Mouse (Mus musculus) kidney, postnatal 36 days (tissue): ENCODE data around the gene Cggbp1.
A peak's percentile ranks its signal among the peaks of the same experiment; 100 is the strongest.

Experiments used
- DNase-seq, 2 experiments: peaks; one replicate each; pipeline ENCODE4 v3.0.0; 2021 to 2022; ENCODE audit warnings: mixed read lengths in 2 of 2

Cggbp1 gene

DNA sequence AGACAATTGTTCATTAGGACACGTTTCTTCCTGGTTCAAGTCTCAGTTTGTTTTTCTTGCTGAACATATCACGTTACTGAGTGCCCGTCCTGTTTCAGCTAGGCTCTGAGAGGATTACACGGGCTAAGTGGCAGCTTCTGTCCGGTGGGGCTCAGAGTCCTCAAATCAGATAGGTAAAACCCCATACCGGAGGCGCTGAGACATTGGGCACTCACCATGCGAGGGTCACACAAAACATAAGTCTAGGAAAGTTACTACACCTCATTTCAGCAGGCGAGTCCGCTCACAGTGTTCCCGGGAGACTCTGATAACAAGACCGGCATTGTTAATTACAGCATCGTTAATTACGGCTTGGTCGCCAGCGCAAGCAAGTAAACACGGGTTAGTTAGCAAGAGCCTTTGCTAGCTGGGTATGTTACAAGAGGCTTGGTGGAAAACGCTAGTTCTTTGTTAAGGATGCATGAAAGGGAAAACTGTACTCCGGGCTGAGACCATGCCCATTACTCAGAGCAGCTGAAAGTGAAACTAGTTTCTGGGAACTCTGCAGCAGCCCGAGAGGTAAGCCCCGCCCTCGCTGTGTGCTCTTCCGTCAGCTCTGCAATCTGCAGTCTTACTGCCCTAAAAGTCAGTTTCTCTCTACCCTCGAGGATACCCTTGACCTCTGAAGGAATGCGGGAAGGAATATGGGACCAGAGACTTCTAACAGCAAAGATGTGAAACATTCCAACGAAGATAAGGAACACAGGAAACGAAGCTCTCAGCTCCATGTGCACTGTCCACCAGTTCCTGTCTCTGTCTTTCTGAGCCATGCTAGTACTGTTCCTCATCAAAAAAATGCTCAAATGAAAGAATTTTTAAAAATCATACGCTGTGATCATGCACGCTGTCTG lies 21.9 kb downstream of the Cggbp1 start:
- DNase-seq, result peak; percentile 69 to 79

DNA sequence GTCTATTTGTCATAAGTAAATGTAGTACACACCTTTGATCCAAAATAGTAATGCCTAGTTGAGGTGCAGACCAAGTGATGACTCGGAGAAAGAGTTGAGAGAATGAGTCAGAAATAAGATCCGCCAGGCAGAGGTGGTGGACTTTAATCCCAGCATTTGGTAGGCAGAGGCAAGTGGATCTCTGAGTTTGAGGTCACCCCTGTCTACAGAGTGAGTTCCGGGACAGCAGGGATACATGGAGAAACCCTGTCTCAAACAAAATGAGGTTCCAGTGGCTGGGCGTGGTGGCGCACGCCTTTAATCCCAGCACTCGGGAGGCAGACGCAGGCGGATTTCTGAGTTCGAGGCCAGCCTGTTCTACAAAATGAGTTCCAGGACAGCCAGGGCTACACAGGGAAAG lies 23.6 kb downstream of the Cggbp1 start:
- DNase-seq, result no peak

DNA sequence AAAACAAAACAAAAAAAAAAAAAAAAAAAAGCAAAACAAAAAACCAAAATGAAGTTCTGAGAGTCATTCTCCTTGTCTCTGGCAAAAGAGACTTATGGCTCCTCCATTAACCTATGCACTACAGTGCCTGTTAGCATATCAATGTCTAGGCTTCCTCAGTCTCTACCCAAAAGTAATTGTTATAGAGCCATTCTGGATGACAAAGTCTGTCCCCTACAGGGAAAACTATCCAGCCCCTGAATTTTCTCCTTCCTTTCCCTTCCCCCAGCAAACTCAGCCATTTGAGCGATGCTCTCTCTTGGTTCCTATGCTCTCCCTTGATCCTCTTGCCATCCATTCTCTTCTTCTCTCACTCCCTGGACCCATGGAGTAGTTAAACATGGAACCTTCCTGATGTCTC lies 24.0 kb downstream of the Cggbp1 start:
- no peak for DNase-seq

DNA sequence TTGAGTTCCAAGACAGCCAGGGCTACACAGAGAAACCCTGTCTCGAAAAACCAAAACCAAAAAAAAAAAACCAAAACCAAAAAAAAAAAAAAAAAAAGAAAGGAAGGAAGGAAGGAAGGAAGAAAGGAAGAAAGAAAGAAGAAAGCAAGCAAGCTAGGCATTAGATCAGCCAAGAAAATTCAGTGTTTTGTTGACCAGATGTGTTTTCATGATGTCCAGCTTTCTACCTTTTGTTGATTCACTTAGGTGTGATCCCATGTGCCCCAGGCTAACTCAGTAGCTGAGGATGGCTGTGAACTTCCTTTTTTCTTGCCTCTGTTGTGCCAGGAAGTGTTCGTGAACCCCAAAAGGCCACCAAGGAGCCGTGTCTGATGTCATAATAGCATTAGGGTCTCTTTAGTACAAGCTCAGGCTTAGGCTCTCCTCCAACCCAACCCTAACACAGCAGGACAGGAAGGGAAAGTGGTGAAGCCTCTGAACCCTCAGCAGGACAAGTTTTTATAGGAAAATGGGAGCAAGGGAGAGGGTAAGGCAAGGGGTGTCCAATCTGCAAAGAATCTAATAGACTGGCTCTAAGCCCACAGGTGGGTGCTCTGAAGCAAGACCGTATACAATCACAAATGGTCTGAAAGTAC lies 25.0 kb downstream of the Cggbp1 start:
- no peak for DNase-seq

DNA sequence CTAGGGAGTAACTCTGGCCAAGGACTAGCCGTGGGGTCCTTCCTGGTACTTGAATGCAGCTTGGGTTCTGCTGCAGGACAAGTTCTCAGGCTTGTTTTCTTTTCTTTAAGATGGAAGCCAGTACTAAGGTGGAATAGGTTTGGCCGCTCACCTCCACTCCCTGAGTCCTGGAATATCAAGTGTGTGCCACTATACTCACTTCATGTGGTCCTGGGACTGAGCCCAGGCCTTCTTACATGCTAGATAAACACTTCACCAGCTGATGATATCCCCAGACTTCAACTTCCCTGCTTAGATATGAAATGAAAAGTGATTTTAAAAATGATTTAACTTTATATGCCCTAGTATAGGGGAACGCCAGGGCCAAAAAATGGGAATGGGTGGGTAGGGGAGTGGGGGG lies 25.5 kb downstream of the Cggbp1 start:
- no peak for DNase-seq

DNA sequence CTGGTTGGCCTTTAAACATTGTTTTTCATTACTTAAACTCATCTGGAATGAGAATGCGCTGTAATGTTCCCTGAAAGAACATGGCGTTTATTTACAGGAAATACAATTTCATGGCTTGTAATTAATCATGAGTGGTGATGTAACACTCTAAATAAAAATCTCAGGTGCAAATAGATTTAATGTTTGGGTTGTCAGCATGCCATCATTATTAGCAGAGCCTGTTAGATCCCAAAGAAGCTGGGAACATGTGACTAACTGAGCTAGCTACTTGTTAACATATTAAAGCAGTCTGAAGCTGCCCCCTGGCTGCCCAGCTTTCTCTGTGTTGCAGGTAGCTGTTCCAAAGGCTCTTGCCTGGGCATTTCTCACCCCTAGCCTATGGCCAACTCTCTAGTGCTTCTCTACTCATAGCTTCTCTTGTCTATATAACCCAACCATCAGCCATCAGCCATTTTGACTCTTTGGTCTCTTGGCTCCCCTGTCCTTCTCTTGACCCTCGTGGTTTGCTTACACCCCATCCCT lies 26.9 kb downstream of the Cggbp1 start:
- DNase-seq, result peak; percentile 24 to 47

DNA sequence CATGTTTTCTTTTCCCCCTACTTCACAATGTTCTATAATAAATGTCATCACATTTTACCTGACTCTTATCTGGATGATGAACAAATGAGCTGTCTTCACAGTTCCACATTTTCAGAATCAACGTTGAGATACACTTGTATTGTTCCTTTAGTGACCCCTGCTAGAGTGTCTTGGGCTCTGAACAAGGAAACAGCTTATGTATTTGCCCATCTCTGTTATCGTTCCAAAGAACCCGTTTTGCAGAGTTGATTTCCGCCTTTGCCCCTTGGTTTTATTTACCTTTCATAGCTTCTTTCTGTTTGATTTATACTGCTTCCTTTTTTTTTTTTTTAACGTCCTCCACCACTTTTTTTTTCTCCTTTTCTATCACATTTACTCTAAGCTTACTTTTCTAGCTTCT lies 27.9 kb downstream of the Cggbp1 start:
- DNase-seq, result no peak

DNA sequence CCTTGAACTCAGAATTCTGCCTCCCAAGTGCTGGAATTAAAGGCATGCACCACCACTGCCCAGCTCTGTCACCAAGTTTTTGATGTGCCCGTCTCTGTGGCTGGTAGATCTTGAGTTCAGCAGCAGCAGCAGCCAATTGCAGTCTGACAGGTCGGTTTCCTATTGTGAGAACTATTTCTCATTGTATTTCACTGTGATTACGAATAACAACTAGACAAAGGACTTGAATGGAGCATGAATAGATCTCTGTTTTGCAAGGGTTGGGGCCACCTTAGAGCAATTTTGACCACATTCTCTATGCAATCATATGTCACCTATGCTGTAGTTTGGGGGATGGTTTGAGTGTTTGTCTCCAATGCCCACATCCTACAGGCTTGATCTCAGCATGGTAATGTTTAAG lies 29.2 kb downstream of the Cggbp1 start:
- no peak for DNase-seq

DNA sequence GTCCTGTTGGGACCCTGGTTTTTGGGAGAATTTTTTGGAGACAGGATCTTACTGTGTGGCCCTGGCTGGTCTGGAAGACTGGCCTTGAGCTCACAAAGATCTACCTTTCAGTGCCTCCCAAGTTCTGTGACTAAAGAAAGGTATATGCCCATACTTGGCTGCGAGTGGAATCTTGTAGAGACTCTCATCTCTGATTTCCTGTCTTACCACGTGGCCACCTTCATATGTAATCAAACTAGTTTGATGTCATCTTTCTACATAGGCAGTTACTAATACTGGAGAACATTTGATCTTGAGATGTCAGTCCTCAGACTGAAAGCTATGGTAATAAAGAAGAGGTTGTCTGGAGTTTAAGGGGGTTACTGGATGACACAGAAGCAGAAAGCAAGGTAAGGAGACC lies 29.6 kb downstream of the Cggbp1 start:
- DNase-seq, result no peak

DNA sequence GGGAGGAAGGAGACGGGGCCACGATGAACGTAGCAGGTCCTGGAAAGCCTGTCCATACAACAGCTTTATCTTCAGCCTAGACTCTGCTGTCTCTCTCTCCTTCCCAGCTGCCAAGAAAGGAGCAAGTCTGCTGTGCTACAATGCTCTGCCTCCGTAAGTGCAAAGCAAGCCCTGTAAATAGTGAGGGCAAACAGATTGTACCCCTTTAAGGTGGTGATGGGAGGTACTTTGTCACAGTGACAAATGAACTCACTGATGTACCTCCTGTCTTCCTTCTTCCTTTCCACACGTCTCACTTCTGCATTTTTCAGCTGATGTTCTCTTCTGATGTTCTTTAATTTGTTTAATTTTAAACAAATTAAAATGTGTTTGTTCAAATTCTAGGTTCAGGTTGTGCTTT lies 32.1 kb downstream of the Cggbp1 start:
- no peak for DNase-seq

DNA sequence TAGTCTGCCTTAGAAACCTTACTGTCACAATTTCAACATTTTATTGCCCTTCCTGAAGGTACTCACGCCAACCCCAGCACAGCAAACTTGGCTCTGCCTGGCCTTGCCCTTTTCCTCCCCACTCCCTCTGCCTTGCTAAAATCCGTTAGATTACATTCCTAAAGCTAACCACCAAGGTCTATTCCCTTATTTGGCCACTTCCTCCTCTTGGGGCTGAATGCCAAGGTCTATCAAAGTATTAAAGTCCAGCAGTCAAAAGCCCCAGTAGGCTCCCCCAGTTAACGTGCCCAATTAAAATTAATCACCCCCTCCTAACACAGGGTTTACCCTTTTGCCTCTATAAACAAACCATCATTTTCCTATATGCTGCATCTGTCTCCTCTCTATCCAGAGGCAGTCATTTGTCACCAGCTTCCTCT lies 32.6 kb downstream of the Cggbp1 start:
- DNase-seq, result no peak

DNA sequence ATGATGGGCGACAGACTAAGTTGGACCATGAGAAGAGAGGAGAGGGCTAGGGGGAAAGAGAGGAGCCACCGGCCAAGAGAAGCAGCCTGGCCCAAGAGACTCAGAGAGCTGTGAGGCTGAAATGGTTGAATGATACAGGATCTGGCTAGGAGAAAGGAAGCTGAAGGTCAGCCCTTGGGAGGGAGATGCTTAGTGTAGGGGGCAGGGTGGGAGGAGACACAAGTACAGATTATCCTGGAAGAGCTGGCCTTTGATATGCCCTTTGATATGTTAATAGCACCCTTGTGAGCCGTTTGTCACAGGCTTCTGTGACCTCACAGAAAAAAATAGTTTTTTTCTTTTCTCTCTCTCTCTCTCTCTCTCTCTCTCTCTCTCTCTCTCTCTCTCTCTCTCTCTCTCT lies 33.3 kb downstream of the Cggbp1 start:
- no peak for DNase-seq

DNA sequence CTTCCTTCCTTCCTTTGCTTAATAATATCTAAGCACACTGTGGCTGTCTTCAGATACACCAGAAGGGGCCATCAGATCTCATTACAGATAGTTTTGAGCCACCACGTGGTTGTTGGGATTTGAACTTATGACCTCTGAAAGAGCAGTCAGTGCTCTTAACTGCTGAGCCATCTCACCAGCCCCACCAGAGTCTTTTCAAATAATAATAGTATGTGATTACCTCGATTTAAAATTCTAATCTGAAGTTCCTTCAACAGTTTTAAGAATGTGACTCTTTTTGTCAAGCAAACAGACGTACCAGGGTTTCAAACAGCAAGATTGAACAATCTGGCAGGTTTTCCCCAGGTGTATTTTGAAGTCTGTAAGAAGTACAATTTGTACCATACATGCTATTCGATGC lies 33.8 kb downstream of the Cggbp1 start:
- no peak for DNase-seq

DNA sequence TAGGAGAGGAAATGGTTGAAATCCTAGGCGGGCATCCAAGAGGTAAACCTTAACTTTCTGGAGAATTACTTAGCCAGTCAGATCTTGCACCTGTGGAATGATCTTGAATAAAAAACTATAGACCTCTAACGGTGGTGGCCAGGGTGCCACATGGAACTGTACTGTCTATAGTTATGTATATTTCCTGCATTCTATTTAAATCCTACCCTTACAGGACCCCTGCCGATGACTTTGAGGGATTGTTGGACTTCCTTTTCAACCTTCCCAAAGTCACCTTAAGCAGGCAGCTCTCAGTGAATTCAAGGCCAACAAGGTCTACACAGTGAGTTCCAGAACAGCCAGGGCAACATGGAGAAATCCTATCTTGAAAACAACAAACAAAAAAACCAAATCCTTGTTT lies 37.7 kb downstream of the Cggbp1 start:
- DNase-seq, result no peak

DNA sequence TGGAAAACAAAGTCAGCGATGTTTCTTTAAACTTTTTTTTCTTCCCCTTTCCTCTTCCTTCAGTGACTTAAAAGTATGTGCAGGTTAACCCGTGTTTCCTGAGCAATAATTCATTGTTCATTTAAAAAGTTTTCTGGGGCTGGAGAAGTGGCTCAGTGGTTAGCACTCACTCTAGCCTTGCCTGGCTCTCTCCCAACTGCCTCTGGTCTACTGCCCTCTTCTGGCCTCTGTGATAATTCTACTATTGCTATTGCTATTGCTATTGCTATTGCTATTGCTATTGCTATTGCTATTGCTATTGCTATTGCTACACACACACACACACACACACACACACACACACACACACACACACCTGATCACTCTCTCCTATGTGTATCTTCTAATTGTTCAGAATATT lies 47.3 kb downstream of the Cggbp1 start:
- peak; percentile 28 to 44 for DNase-seq

DNA sequence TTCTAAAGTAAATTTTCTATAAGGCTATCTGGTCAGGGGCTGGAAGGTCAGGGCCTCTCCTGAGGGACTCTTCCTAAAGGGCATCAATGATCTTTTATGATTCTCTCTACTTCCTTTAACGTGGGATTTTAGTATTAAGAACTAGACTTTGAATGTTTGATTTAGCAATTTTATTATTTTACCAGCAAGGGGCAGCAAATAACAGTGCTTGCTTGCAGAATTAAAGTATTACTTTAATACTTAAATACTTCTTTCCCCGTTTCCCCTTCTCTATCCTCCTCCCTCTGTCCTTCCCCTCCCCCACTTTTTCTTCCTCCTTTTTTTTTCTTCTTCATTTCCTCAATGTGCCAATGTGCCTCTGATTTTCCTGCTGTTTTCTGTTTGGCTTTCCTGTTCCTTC lies 51.5 kb downstream of the Cggbp1 start:
- DNase-seq, result no peak

DNA sequence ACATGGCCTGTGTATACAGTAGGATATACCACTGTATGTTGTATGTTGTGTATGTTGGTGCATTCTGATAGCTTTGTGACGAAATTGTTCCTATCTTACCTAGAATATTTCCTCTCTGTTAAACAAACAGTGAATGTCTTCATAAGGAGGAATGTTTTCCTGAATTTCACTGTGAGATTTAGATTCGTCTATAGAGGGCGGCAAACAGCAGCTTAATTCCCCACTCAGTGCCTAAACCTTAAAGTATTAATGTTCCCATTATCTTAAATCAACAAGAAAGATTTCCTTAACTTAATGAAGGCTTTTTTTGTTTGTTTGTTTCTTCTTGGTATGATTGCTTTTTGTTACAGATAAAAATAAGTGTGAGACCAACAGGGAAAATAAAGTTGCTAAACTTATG lies 55.3 kb downstream of the Cggbp1 start:
- peak in 1 of 2 experiments; percentile 6 for DNase-seq

DNA sequence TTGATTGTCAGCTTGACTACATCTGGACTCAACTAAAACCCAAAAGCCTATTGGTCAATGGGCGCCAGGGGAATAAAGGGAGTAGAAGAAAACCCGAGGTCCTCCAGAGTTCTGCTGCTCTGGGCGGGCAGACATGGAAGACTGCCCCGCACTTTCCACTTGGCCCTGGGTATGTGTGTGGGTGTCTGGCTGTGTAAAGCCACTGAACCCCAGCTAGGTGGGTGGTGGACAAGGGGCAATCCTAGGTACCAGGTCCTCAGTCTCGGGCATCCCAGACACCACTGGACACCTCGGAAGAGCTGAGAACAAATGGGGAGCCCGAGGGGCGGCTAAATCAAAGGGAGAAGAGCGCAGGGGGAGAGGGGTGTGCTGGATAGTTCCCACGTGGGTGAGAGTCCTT lies 57.0 kb downstream of the Cggbp1 start:
- DNase-seq, result no peak
